21 mouse cellular contexts compared by ENCODE assay signal in the genomic region with DNA sequence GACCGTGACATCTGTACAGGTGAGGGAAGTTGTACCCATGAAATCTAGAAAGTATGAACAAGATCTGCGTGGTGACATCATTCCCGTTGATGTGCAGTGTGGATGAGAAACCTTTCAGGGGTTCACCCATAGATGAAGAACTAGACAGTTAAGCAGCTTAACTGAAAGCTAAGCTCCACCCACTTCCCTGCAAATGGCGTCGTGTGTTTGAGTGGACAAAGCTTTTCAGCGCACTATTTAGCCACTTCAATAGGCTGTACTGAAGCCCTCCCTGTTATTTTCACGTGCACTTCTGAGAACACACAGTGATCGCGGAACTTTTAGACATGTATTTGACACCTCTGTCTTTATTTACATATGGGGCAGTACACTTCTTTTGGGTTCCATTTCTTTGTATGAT.
"Had no signal": no experiment of that assay in that cellular context is flagged by ENCODE, and none has a peak within 500 bp of the region (broad histone marks: within the 10 kb centered on the region; RNA-seq: fewer than 3 reads in every experiment).

No protein-coding gene starts in this region.

- DNase-seq: kidney, adult 9 months; kidney, postnatal 25 days; left cerebral cortex, postnatal 4 days; liver, postnatal 0 days; retina, postnatal 1 day; right cerebral cortex, postnatal 25 days; spleen, adult 18-20 months; thymus, postnatal 25 days had no signal

- H3K4me2 ChIP-seq: limb, embryonic 12.5 days; limb, embryonic 15.5 days; liver, embryonic 11.5 days; midbrain, embryonic 13.5 days; neural tube, embryonic 13.5 days; stomach, embryonic 15.5 days had no signal

- ATAC-seq: liver, postnatal 0 days; lung, postnatal 0 days; midbrain, embryonic 13.5 days; midbrain, embryonic 16.5 days had no signal

- H3K27ac ChIP-seq: layer of hippocampus, adult 2 months; limb, embryonic 12.5 days; limb, embryonic 15.5 days; liver, embryonic 14.5 days; midbrain, embryonic 10.5 days; midbrain, embryonic 13.5 days; neural tube, embryonic 13.5 days; stomach, embryonic 15.5 days had no signal

- H3K4me3 ChIP-seq: layer of hippocampus, adult 2 months; limb, embryonic 12.5 days; limb, embryonic 15.5 days; megakaryocyte, embryonic 14.5 days; midbrain, embryonic 10.5 days; midbrain, embryonic 13.5 days; myocyte; neural tube, embryonic 13.5 days; stomach, embryonic 15.5 days had no signal

- H3K27me3 ChIP-seq: limb, embryonic 12.5 days; limb, embryonic 15.5 days; midbrain, embryonic 13.5 days; neural tube, embryonic 13.5 days; stomach, embryonic 15.5 days had no signal

- H3K4me1 ChIP-seq: limb, embryonic 12.5 days; limb, embryonic 15.5 days; megakaryocyte, embryonic 14.5 days; midbrain, embryonic 13.5 days; neural tube, embryonic 13.5 days; stomach, embryonic 15.5 days had no signal

- H3K36me3 ChIP-seq: stomach, embryonic 15.5 days had no signal

- H3K9ac ChIP-seq: limb, embryonic 12.5 days; limb, embryonic 15.5 days; liver, embryonic 14.5 days; liver, postnatal 0 days; midbrain, embryonic 13.5 days; neural tube, embryonic 13.5 days; stomach, embryonic 15.5 days had no signal

- H3K9me3 ChIP-seq: limb, embryonic 12.5 days; limb, embryonic 15.5 days; megakaryocyte, embryonic 14.5 days; midbrain, embryonic 10.5 days; midbrain, embryonic 13.5 days; neural tube, embryonic 13.5 days; stomach, embryonic 15.5 days had no signal
